Mouse (Mus musculus): ENCODE results near the gene Carns1.

Carns1 gene

GRCm38 (mm10) chr19:4175368-4175947 lies at the start of gene Carns1:
Carns1 (minus strand) TSS chr19:4175479.
- no peak for DNase-seq

GRCm38 (mm10) chr19:4222165-4222564 lies 46.9 kb upstream of the Carns1 start:
- no peak for DNase-seq

GRCm38 (mm10) chr19:4220957-4221743 lies 45.9 kb upstream of the Carns1 start:
- no peak for DNase-seq

GRCm38 (mm10) chr19:4220416-4220815 lies 45.1 kb upstream of the Carns1 start:
- DNase-seq = no peak

GRCm38 (mm10) chr19:4219943-4220342 lies 44.7 kb upstream of the Carns1 start:
- DNase-seq = no peak

- DNase-seq = no peak
Observed at GRCm38 (mm10) chr19:4218784-4219183, 43.5 kb upstream of the Carns1 start.

GRCm38 (mm10) chr19:4218293-4218692 lies 43.0 kb upstream of the Carns1 start:
- DNase-seq = no peak

GRCm38 (mm10) chr19:4217855-4218254 lies 42.6 kb upstream of the Carns1 start:
- DNase-seq = no peak

GRCm38 (mm10) chr19:4217140-4217539 lies 41.9 kb upstream of the Carns1 start:
- no peak for DNase-seq

GRCm38 (mm10) chr19:4216041-4216685 lies 40.9 kb upstream of the Carns1 start:
- DNase-seq = no peak

- DNase-seq = no peak
Observed at GRCm38 (mm10) chr19:4215451-4215840, 40.2 kb upstream of the Carns1 start.

GRCm38 (mm10) chr19:4214771-4215450 lies 39.6 kb upstream of the Carns1 start:
- no peak for DNase-seq

GRCm38 (mm10) chr19:4214071-4214770 lies 38.9 kb upstream of the Carns1 start, which contains the start of the genes Clcf1 and AC109138.7:
Clcf1 (plus strand) TSS chr19:4214238.
AC109138.7 (plus strand) TSS chr19:4214357.
- no peak for DNase-seq

GRCm38 (mm10) chr19:4213524-4213974 lies 38.3 kb upstream of the Carns1 start:
- no peak for DNase-seq

- DNase-seq = no peak
Observed at GRCm38 (mm10) chr19:4211891-4212588, 36.8 kb upstream of the Carns1 start.

- no peak for DNase-seq
Observed at GRCm38 (mm10) chr19:4208563-4208962, 33.3 kb upstream of the Carns1 start.

- DNase-seq = peak; percentile 70
Observed at GRCm38 (mm10) chr19:4206971-4207370, 31.7 kb upstream of the Carns1 start.

- DNase-seq = no peak
Observed at GRCm38 (mm10) chr19:4204889-4205288, 29.6 kb upstream of the Carns1 start.

- DNase-seq = no peak
Observed at GRCm38 (mm10) chr19:4203604-4204326, 28.5 kb upstream of the Carns1 start.

- no peak for DNase-seq
Observed at GRCm38 (mm10) chr19:4203148-4203547, 27.9 kb upstream of the Carns1 start.

- DNase-seq = no peak
Observed at GRCm38 (mm10) chr19:4202149-4202548, 26.9 kb upstream of the Carns1 start.

All from cerebellum, adult 11 months (tissue).